Mouse (Mus musculus): ENCODE measurements around the gene Tmem132b.

- TF ChIP-seq MYOG (IDR thresholded peaks at IDR 0.05; ENCODE audit: control insufficient read depth, extremely low read depth, insufficient read length), result no peak
- no peak for TF ChIP-seq CTCF (IDR thresholded peaks at IDR 0.05; ENCODE audit: control insufficient read depth, insufficient read depth, insufficient read length)
- no peak for TF ChIP-seq MAX (IDR thresholded peaks at IDR 0.05)
- no peak for TF ChIP-seq FOSL1 (IDR thresholded peaks at IDR 0.05; ENCODE audit: insufficient read depth, low read length, poor library complexity, severe bottlenecking)
These were observed 56.6 kb downstream of the Tmem132b start for GRCm38 (mm10) chr5:125588203-125588602.
